Mouse (Mus musculus): Measurements from ENCODE around the gene Ndufaf8. TPM values are rescaled to one million over a fixed set of nuclear protein-coding genes. Genes with fewer than 3 reads are reported as not detected.

Gene Ndufaf8
- 15.7 and 21.7 TPM in 2 replicates for total RNA-seq (2017)

DNA sequence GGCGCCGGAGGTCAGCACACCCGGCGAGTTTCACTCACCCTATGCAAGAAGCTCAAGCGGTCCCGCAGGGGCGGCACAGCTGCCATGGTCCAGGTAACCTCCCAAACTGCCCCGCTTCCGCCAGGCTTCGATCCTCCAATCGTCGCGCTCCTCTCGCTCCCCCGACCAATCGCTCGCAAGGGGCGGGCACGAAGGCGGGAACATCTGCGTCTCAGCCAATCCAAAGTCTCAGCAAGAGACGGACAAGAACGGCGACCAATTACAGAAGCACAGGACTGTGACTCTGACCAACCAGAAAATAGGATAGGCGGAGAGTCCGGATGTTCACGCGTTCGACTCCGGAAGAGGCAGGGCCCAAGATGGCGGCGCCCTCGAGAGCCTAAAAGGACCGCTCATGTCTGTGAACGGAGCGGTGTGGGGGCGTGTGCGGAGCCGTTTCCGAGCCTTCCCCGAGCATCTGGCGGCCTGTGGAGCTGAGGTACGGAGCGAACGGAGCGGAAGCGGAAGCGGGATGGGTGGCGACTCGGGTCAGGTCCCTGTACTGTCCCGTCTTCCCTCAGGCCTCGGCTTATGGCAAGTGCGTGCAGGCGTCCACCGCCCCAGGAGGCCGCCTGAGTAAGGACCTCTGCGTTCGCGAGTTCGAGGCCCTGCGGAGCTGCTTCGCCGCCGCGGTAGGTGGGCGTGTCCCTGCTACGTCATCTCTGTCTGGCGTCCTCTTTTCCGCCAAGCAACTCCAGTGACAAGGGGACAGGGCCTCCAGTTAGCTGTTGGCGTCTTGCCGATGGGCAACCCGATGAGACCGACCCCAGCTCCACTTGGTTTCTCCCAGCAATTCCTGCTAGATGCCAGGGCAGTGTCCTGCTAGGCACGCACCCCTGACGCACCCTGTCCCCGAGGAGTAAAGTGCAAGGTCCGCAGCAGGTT, at the start of gene Ndufaf8, which contains the start of gene Tepsin:
Ndufaf8 (plus strand) TSS at position 341 of the 924 bp plus-strand sequence.
Tepsin (minus strand) TSS at position 144 of the 924 bp plus-strand sequence.
- ATAC-seq (replicated peaks; ENCODE audit: low read depth, poor library complexity, severe bottlenecking), result peak; percentile 94

DNA sequence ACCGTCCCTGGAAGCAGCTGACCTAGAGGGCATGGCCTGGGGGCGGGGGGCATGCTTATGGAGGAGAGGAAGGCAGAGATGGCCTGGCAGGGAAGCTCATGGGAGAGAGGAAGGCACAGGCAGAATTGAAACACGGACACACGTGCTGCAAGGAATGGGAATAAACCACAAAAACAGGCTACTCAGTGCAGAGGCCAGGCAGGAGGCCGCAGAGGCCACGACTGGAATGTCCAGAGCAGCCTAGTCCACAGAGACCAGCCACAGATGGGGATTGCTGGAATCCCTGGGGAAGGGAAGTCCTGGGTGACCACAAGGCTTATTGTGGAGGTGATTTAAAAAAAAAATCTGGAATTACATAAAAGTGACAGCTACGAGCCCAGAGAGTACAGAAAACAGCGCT, 49.7 kb upstream of the Ndufaf8 start:
- ATAC-seq (replicated peaks; ENCODE audit: low read depth, poor library complexity, severe bottlenecking), result no peak

DNA sequence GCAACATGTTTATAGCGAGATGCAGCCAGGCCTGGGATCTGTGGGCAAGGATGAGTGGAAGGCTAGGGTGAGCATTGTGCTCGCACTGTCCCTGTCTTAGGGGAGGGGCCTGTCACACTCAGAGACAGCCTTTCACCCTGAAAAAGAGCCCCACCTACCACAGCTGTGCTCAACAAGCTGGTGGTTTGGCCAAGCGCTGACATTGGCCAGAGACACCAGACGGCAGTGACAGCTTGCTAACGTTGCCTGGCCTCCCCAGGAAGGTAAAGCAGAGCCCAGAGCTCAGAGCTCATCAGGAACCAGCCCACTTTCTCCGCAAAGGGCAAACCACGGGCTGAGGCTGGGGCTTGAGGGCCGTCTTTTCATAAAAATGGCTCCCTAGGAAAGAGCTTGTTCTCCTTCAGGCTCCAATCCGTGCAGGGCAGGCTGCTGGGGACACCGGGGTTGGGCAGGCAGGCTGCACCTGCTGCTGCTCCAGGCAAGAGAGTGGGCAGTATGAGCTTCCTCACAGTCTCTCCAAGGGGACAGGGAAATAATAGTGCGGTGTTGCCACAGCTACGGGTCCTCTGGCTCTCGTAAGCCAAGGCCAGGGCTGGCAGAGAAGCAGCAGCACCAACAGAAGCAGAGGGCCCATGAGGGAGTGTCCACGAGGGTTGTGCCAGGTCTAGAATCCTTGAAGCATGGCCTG, 47.5 kb upstream of the Ndufaf8 start:
- ATAC-seq (replicated peaks; ENCODE audit: low read depth, poor library complexity, severe bottlenecking), result peak; percentile 48

DNA sequence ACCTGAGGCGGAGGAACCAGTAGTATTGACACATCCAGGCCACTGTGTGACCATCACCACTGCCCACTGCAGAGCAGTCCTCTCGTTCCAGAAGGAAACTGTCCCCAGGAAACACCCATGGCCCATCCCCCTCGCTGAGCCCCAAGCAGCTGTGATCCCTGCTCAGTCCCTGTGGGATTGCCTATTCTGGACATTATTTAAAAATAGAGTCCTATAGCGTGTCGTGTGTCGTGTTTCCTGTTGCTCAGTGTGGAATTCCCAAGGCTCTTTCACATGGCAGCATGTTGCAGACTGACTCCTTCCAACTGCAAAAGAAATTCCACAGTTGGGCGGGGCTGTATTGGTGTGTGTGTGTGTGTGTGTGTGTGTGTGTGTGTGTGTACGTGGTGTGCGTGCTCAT, 46.5 kb upstream of the Ndufaf8 start:
- ATAC-seq (replicated peaks; ENCODE audit: low read depth, poor library complexity, severe bottlenecking), result no peak

DNA sequence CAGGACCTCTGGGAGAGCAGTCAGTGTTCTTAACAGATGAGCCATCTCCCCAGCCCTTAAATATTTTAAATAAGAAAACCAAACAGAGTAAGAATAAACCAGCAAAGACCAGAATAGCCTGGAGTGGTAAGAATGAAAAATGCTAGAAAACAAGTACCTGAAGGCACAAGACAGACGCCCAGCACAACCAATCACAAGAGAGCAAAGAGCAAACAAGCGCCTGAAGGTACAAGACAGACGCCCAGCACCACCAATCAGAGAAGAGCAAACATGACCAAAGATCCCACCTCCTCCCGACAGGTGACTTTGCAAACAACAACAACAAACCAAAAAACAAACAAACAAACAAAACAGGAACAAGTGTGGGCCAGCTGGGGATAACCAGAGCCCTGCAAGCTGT, 44.9 kb upstream of the Ndufaf8 start:
- ATAC-seq (replicated peaks; ENCODE audit: low read depth, poor library complexity, severe bottlenecking), result no peak

DNA sequence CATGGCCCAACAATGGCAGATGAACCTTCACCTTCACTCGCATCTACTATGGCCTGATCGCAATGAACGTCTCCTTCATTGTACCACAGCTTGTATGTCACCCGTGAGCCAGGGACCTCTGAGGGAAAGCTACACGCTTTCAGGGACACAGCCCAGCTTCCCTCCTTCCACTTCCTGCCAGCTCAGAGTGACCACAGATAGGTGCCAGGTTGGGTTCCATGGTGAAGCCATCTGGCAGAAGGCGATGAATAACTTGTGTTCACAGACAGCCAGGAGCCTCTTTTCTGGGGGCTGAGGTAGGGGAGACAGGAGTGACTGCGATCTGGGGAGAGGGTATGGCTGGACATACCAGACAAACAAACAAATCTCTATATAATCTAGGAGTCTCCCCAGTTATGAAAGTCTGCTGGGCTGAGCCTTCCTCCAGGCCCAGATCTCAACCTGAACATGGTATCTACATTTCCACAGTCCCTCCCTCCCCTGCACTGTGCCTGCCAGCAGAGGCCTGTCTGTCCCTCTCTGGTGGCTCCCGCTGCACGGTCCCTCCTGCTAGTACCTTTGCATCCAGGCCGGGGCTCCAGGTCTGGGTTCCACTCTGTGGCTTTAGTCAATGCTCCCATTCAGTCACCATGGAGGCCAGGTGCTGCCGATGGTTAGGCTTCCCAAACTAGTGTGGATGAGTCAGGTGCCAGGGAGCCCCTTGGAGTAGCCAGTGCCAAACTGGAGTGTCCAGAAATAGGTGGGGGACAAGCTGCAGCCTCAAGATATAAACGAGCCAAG, 42.6 kb upstream of the Ndufaf8 start:
- no peak for ATAC-seq (replicated peaks; ENCODE audit: low read depth, poor library complexity, severe bottlenecking)

DNA sequence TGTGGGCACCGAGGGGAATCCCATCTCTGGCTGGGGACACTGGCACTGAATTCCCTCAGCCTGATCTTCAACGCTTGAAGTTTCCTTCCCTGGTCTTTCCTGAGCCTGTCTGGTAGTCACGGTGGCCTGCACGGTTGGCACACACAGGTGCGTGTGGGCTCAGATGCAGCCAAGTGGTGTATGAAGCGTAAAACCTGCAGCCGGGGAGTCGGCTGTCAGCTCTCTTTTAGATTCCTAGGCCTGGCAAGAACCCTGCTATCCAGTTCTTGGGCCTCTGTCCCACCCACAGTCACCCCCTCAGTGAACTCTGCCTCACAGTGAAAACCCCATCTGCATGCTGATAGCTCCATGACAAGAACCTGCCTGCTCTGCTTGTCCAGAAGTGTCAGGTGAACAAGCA, 38.1 kb upstream of the Ndufaf8 start:
- ATAC-seq (replicated peaks; ENCODE audit: low read depth, poor library complexity, severe bottlenecking), result no peak

DNA sequence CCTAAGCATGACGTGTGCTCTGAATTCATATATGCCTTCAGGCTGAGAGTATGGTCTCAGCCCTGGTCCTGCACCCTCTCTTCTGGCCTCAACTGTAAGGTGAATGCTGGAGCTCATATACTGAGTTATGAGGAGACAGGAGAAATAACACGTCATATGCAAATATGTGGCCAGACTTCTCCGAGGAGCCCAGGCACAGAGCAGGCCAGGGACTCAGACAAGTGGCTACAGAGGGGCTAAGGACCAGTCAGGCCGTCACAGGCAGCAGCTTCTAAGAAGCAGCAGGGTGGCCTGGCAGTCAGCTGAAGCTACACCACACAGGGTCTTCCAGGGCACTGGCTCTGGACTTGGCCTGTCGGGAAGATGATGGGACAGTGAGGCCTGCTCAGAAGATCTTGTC, 35.4 kb upstream of the Ndufaf8 start:
- ATAC-seq (replicated peaks; ENCODE audit: low read depth, poor library complexity, severe bottlenecking), result no peak

DNA sequence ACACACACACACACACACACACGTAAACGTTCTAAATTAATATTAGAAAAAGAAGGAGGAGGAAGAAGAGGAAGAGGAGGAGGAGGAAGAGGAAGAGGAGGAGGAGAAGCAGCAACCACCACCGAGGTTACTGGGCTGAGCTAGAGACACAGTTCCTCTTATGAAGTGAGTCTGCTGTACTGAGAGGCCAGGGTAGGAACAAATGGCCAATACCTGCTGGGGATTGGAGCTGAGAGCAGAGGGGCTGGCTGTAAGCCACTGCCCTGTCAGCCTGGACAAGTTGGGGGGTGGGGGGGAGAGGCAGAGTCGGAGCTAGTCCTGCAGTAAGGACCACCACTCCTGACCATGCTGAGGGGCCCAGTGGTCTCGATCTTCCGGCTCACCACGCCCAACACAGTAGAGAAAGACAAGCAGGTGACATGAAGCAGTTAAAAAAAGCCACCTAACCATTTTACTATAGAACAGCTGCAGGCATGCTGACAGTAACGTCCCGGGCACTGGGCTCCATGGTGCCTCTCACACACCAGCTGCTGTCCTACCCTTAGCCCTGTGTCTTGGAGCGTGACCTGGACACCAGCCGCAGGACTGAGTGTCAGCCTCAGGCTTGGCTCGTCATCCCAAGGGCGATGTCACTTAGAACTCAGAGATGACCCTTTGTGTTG, 34.6 kb upstream of the Ndufaf8 start:
- ATAC-seq (replicated peaks; ENCODE audit: low read depth, poor library complexity, severe bottlenecking), result peak; percentile 50

DNA sequence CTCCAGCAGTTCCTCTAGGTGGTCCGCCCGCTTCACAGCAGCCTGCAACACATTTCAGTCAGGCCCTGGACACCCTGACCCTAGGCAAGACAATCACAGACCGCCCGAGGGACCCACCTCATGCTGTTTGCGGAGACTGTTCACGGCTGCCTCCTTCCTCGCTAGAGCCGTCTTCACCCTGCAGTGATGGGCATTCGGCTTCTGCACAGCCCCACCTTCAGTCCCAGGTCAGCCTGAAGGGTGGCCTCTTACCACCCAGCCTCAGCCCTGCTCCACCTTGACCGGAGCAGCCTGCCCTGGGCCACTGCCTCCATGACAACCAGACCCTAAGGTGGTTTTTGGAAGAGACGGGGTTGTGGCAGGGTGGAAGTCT, 34.1 kb upstream of the Ndufaf8 start:
- no peak for ATAC-seq (replicated peaks; ENCODE audit: low read depth, poor library complexity, severe bottlenecking)

DNA sequence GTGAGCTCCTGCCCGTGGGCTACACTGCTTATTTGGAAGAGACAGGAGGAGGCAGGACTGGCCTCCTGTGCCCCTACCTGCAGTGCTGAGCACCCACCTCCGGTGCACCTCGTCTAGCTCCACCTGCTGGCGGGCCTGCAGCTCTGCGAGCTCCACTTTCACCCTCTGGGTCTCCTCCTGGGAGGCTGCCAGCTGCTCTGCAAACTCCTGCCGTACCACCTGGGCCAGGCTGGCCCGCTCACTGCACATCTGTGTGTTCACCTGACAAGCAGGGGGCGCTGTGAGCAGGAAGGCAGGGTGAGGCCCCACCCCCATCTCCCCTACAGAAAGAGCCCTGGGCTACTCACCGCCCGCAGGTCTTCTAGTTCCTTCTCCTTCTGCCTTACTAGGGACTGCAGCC, 33.4 kb upstream of the Ndufaf8 start:
- peak; percentile 44 for ATAC-seq (replicated peaks; ENCODE audit: low read depth, poor library complexity, severe bottlenecking)

DNA sequence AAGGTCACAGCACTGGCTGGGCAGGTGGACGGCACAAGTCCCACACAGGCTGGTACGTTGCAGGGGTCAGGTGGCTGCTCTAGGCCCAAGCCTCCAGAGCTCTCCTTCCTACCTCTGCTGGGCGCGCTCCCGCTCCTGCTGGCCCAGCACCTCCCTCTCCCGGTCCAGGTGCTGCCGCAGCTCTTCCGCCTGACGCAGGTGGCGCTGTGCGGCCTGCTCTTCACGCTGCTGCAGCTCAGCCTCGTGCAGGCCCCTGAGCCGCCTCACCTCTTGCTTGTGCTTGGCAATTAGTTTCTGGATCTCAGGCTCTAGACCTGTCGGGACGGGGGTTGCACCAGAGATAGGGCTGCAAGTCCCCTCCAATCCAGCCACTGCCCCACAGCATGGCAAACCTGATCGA, 30.9 kb upstream of the Ndufaf8 start:
- ATAC-seq (replicated peaks; ENCODE audit: low read depth, poor library complexity, severe bottlenecking), result no peak

DNA sequence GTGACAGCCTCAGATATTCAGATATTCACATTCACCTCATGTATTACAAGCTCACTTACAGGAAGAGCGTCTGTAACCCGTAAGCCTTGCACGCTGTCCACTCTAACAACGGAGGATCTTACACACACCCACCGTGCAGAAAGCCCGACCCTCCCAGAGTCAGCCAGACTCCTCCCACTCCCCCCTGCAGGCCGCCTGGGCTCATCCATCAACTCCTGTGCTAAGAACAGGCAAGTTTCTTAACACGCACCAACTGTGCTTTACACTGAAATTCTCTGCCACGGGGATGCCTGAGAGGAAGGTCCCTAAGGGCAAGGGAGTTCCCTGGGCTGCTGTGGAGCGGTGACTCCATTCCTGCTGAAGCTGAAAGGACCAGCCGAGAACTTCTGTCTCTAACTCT, 29.5 kb upstream of the Ndufaf8 start:
- ATAC-seq (replicated peaks; ENCODE audit: low read depth, poor library complexity, severe bottlenecking), result no peak

DNA sequence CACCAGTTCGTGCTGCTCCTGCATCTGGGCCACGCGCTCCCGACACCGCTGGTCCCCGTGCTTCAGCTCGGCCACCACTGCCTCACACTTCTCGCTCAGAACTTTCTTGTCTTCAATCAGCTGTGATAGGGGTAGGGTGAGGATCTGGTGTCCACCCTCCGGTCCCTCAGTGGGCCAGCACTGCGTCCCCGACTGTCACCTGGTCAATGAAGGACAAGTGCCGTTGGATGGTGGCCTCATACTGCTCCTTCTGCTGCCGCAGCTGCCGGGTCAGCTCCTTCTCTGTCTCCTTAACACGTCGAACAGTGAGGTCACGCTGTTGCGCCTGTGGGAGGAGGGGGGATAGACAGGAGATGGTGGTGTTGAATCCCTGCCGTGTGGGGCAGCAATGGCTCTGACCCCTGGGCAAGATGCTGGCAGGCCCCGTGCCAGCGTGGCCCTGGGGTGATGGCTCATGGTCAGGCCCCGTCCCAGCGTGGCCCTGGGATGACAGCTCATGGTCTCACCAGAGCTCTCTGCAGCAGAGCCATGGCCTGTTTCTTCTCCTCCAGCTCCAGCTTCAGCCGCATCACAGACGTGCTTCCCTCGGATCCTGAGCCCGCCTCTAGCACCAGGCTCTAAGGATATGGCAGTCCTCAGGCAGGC, 28.3 kb upstream of the Ndufaf8 start:
- ATAC-seq (replicated peaks; ENCODE audit: low read depth, poor library complexity, severe bottlenecking), result no peak

DNA sequence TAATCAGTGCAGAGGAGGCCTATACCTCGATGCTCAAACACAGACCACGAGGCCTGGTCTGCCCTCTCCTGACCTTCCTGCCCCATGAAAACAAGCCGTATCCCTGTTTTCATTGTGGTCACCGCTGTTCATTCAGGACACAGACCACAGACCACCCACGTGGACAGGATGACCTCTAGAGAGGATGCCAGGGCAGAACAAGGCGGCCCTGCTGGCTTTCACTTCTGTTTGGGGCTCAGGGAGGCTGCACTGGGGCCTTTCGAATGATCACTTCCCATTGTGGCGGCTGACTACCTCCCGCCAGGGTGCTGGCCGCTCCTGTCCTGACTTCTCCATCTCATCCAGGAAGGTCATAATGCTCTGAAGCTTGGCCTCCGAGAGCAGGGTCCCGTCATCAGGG, 27.7 kb upstream of the Ndufaf8 start:
- ATAC-seq (replicated peaks; ENCODE audit: low read depth, poor library complexity, severe bottlenecking), result peak; percentile 26; the same call in 1 of the 2 replicates

DNA sequence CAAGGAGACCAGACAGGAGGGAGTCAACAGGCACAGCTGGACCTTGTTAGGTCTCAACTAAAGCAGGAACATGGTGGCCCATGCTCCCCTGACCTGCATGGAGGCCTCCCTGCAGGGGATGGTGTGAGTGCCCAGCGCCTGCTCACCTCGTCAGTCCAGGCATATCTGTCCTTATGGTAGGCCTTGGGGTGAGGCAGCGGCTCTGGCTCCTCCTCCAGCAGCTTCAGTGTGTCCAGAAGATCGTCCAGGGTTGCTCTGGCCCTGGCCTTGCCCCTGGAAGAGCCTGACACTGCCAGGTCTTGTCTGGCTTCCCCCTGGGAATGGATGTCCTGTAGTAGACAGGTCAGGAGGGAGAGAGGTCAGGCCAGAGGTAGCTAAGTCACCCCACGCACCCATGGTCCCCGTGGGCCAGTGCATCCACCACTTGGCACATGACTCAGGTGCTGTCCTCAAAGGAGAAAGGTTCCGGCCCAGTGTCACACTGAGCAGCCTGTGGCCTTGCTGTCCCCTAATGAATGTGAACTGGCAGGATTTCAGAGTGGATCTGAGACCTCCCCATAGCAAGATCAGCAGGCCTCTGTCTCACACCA, 26.9 kb upstream of the Ndufaf8 start:
- ATAC-seq (replicated peaks; ENCODE audit: low read depth, poor library complexity, severe bottlenecking), result no peak

DNA sequence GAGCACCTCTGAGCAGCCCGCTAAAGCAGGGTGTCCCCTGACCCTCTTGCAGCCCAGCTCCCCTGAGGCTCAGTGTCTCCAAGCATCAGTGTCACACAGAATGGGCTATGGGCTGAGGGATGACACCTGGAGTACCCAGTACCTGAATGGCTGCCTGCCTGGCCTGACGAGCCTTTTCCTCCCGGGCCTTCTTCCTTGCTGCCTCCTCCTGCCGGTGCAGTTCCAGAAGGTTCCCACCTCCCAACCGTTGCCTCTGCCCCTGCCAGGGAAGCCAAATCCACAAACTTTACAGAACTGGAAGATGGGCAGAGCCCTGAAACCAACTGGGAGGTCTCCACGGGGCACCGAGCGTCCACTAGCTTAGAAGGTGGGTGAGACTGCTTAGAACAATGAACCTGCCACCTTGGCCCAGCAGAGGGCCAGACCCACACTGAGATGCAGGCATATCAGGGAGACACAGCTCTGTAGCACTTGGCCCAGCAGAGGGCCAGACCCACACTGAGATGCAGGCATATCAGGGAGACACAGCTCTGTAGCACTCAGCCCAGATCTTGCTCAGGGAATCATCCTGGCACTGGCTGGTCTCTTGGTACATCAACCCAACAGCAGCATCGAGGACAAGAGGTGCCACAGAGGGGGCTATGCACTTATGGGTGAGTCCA, 25.6 kb upstream of the Ndufaf8 start:
- ATAC-seq (replicated peaks; ENCODE audit: low read depth, poor library complexity, severe bottlenecking), result peak; percentile 59; the same call in 1 of the 2 replicates

DNA sequence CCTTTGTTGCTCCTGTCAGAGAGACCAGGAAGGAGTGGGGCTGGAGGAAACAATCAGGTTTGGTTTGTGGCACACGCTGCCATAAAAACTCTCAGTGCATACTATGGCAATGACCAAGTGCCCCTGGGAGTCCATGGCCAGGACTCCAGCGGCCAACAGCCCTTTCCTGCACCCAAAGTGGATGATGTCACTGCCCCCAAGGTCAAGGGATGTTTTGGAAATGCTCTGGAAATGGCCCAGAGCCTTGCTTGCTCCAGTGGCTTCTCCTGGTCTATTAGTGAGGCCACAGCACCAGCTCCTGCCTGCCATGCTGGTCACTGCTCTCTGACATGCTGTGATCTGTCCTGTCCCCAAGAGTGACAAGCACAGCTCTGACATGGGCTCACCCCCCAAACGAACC, 22.5 kb upstream of the Ndufaf8 start:
- no peak for ATAC-seq (replicated peaks; ENCODE audit: low read depth, poor library complexity, severe bottlenecking)

DNA sequence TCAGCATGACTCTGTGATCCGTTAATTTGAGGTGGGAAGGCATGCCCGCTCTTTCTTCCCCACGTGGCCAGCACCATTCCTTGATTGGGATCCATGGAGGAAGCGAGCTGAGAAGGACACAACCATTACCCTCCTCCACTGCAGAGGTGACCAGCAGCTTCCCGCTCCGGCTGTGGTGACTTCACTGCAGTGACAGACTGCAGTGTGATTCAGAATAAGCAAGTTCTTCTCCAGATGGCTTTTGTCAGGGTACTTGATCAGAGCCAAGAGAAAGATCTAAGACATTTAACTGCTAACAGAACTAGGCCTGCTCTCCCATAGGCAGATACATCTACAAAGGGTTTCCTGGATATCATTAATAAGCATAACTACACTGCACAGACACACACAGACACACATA, 18.4 kb upstream of the Ndufaf8 start:
- ATAC-seq (replicated peaks; ENCODE audit: low read depth, poor library complexity, severe bottlenecking), result no peak
